Mouse (Mus musculus): Measurements from ENCODE around the gene Lix1. TPM values are rescaled to one million over a fixed set of nuclear protein-coding genes. Genes with fewer than 3 reads are reported as not detected.
"Not testable (repeated sequence)": the region's sequence is repeated elsewhere in the genome, so short reads cannot be mapped to it uniquely, and the experiment has no call there.

Lix1 gene
- polyA plus RNA-seq, 1 experiment = 0.52 TPM

- no peak for TF ChIP-seq POLR2A (IDR thresholded peaks at IDR 0.05; ENCODE audit: borderline replicate concordance, control insufficient read depth, low read depth, low read length)
- no peak for TF ChIP-seq CTCF (IDR thresholded peaks at IDR 0.05; ENCODE audit: control insufficient read depth, insufficient read depth, low read length)
- 74% methylated on average over 7 of the region's 7 CpGs for WGBS
- H3K4me1 ChIP-seq (ENCODE audit: control insufficient read depth, insufficient read depth, low read length) = no peaks in the 10 kb centered on the region
- H3K27ac ChIP-seq (ENCODE audit: control insufficient read depth, insufficient read depth, low read depth, low read length, poor library complexity) = no peak overlapping the region
- H3K4me3 ChIP-seq (replicated peaks; ENCODE audit: control insufficient read depth, low read depth, low read length) = no peak overlapping the region
Observed at GRCm38 (mm10) chr17:17491622-17492001, 89.1 kb downstream of the Lix1 start.

GRCm38 (mm10) chr17:17492116-17492515 is 89.6 kb downstream of the Lix1 start:
- Histone ChIP-seq H3K4me1 (ENCODE audit: control insufficient read depth, insufficient read depth, low read length) (no peaks in the 10 kb centered on the region), H3K27ac (ENCODE audit: control insufficient read depth, insufficient read depth, low read depth, low read length, poor library complexity) (no peak overlapping the region), H3K4me3 (replicated peaks; ENCODE audit: control insufficient read depth, low read depth, low read length) (no peak overlapping the region)
- 87% methylated on average over 8 of the region's 8 CpGs for WGBS
- TF ChIP-seq POLR2A (IDR thresholded peaks at IDR 0.05; ENCODE audit: borderline replicate concordance, control insufficient read depth, low read depth, low read length) = no peak
- TF ChIP-seq CTCF (IDR thresholded peaks at IDR 0.05; ENCODE audit: control insufficient read depth, insufficient read depth, low read length) = no peak

GRCm38 (mm10) chr17:17496234-17496633 is 93.8 kb downstream of the Lix1 start:
- not testable (repeated sequence) for H3K4me3 ChIP-seq (replicated peaks; ENCODE audit: control insufficient read depth, low read depth, low read length); H3K4me1 ChIP-seq (ENCODE audit: control insufficient read depth, insufficient read depth, low read length); H3K27ac ChIP-seq (ENCODE audit: control insufficient read depth, insufficient read depth, low read depth, low read length, poor library complexity)

GRCm38 (mm10) chr17:17496730-17497129 is 94.3 kb downstream of the Lix1 start:
- Histone ChIP-seq H3K27ac (ENCODE audit: control insufficient read depth, insufficient read depth, low read depth, low read length, poor library complexity) (no peak overlapping the region), H3K4me1 (ENCODE audit: control insufficient read depth, insufficient read depth, low read length) (no peaks in the 10 kb centered on the region), H3K4me3 (replicated peaks; ENCODE audit: control insufficient read depth, low read depth, low read length) (no peak overlapping the region)
- no peak for TF ChIP-seq CTCF (IDR thresholded peaks at IDR 0.05; ENCODE audit: control insufficient read depth, insufficient read depth, low read length)
- no peak for TF ChIP-seq POLR2A (IDR thresholded peaks at IDR 0.05; ENCODE audit: borderline replicate concordance, control insufficient read depth, low read depth, low read length)
- 82% methylated on average over 7 of the region's 7 CpGs for WGBS

GRCm38 (mm10) chr17:17498848-17499247 is 96.4 kb downstream of the Lix1 start:
- TF ChIP-seq CTCF (IDR thresholded peaks at IDR 0.05; ENCODE audit: control insufficient read depth, insufficient read depth, low read length) (no peak), POLR2A (IDR thresholded peaks at IDR 0.05; ENCODE audit: borderline replicate concordance, control insufficient read depth, low read depth, low read length) (no peak)
- Histone ChIP-seq H3K4me1 (ENCODE audit: control insufficient read depth, insufficient read depth, low read length) (no peaks in the 10 kb centered on the region), H3K27ac (ENCODE audit: control insufficient read depth, insufficient read depth, low read depth, low read length, poor library complexity) (no peak overlapping the region), H3K4me3 (replicated peaks; ENCODE audit: control insufficient read depth, low read depth, low read length) (no peak overlapping the region)
- 36% methylated on average over 1 of the region's 1 CpGs for WGBS

- H3K4me3 ChIP-seq (replicated peaks; ENCODE audit: control insufficient read depth, low read depth, low read length) = no peak overlapping the region
- WGBS = 66% methylated on average over 3 of the region's 3 CpGs
- H3K27ac ChIP-seq (ENCODE audit: control insufficient read depth, insufficient read depth, low read depth, low read length, poor library complexity) = no peak overlapping the region
- TF ChIP-seq POLR2A (IDR thresholded peaks at IDR 0.05; ENCODE audit: borderline replicate concordance, control insufficient read depth, low read depth, low read length) (no peak), CTCF (IDR thresholded peaks at IDR 0.05; ENCODE audit: control insufficient read depth, insufficient read depth, low read length) (no peak)
- no peaks in the 10 kb centered on the region for H3K4me1 ChIP-seq (ENCODE audit: control insufficient read depth, insufficient read depth, low read length)
Observed at GRCm38 (mm10) chr17:17499278-17499677, 96.8 kb downstream of the Lix1 start.

GRCm38 (mm10) chr17:17506677-17507076 is 104.2 kb downstream of the Lix1 start:
- H3K4me3 ChIP-seq (replicated peaks; ENCODE audit: control insufficient read depth, low read depth, low read length) = no peak overlapping the region
- TF ChIP-seq CTCF (IDR thresholded peaks at IDR 0.05; ENCODE audit: control insufficient read depth, insufficient read depth, low read length) = no peak
- TF ChIP-seq POLR2A (IDR thresholded peaks at IDR 0.05; ENCODE audit: borderline replicate concordance, control insufficient read depth, low read depth, low read length) = no peak
- H3K27ac ChIP-seq (ENCODE audit: control insufficient read depth, insufficient read depth, low read depth, low read length, poor library complexity) = no peak overlapping the region
- H3K4me1 ChIP-seq (ENCODE audit: control insufficient read depth, insufficient read depth, low read length) = no peaks in the 10 kb centered on the region
- 89% methylated on average over 10 of the region's 10 CpGs for WGBS

Other genes with a start within 250 kb of the Lix1 start
- 4.4 and 10.3 TPM in 2 replicates for gene Riok2, start 28.4 kb upstream of the Lix1 start, polyA plus RNA-seq (2011; ENCODE audit: insufficient read depth, insufficient read length, low replicate concordance, missing spikeins)
- 9.7 and 14.3 TPM in 2 replicates for gene Lnpep, start 222.4 kb downstream of the Lix1 start, polyA plus RNA-seq (2011; ENCODE audit: insufficient read depth, insufficient read length, low replicate concordance, missing spikeins)